Mouse (Mus musculus) CH12.LX (cell line): Measurements from ENCODE around the gene Zfp459. TPM values are rescaled to one million over a fixed set of nuclear protein-coding genes. Genes with fewer than 3 reads are reported as not detected.

Experiments used
- DNase-seq: peaks from one replicate; pipeline ENCODE4 v3.0.0-alpha.2; 2013; ENCODE audit errors: extremely low read depth
- H3K27ac ChIP-seq: 2 replicates; pipeline ENCODE4 v1.5.1; 2012; ENCODE audit warnings: low read depth, mild to moderate bottlenecking, control low read depth, moderate library complexity; ENCODE audit not compliant: insufficient read depth
- H3K27me3 ChIP-seq: replicated peaks from 2 replicates; pipeline ENCODE3; 2012; ENCODE audit warnings: inconsistent platforms
- H3K36me3 ChIP-seq, 2 experiments: replicated peaks in 1 of 2; 2 replicates each; pipeline versions ENCODE3 to v1.6.1; 2012; ENCODE audit warnings: inconsistent platforms in 1 of 2, low read length in 1 of 2, mild to moderate bottlenecking in 1 of 2, mixed read lengths in 1 of 2, moderate library complexity in 1 of 2; ENCODE audit not compliant: control insufficient read depth in 1 of 2, insufficient read depth in 1 of 2
- H3K4me1 ChIP-seq, 2 experiments: 2 replicates each; pipeline ENCODE4 v1.6.1; 2012; ENCODE audit warnings: inconsistent platforms in 1 of 2, moderate library complexity in 1 of 2; ENCODE audit not compliant: insufficient read depth in 2 of 2, control insufficient read depth in 1 of 2
- H3K4me2 ChIP-seq: 2 replicates; pipeline ENCODE4 v1.6.1; 2012; ENCODE audit warnings: low read depth, mild to moderate bottlenecking, control low read depth; ENCODE audit not compliant: poor library complexity, insufficient read depth, severe bottlenecking
- H3K4me3 ChIP-seq, 3 experiments: fragments of 150-350 bp in 1 of 3; sonication (generic) in 1 of 3; replicated peaks in 1 of 3; 2 replicates each; pipeline versions ENCODE3 to v1.5.1; 2011 to 2012; ENCODE audit warnings: low read depth in 2 of 3, low read length in 2 of 3, mild to moderate bottlenecking in 2 of 3, moderate library complexity in 2 of 3, control low read depth in 1 of 3, improper control_type of control experiment in 1 of 3, inconsistent platforms in 1 of 3, mixed read lengths in 1 of 3; ENCODE audit not compliant: poor library complexity in 1 of 3
- H3K79me2 ChIP-seq: replicated peaks from 2 replicates; pipeline ENCODE4 v1.6.1; 2012; ENCODE audit warnings: mild to moderate bottlenecking, moderate library complexity; ENCODE audit not compliant: control insufficient read depth, poor library complexity, insufficient read depth, severe bottlenecking; ENCODE audit errors: extremely low read depth
- H3K9ac ChIP-seq: 2 replicates; pipeline ENCODE4 v1.6.1; 2012; ENCODE audit warnings: low read depth, mild to moderate bottlenecking, control low read depth, moderate library complexity; ENCODE audit not compliant: insufficient read depth
- H3K9me3 ChIP-seq: replicated peaks from 2 replicates; pipeline ENCODE3; 2012; ENCODE audit warnings: low read length, inconsistent platforms, mixed read lengths
- BHLHE40 ChIP-seq: IDR thresholded peaks from 2 replicates; pipeline ENCODE4 v1.6.1; 2011; ENCODE audit warnings: mild to moderate bottlenecking, low read depth, low read length, improper control_type of control experiment
- CHD1 ChIP-seq: IDR thresholded peaks from 2 replicates; pipeline ENCODE4 v1.6.1; 2012; ENCODE audit warnings: low read depth, low read length, improper control_type of control experiment, inconsistent platforms
- CHD2 ChIP-seq: IDR thresholded peaks from 2 replicates; pipeline ENCODE4 v1.6.1; 2011; ENCODE audit warnings: low read length, improper control_type of control experiment
- CTCF ChIP-seq, 2 experiments: IDR thresholded peaks in 1 of 2; conservative IDR thresholded peaks in 1 of 2; 2 replicates each; pipeline ENCODE4 v1.5.1; 2011 to 2012; ENCODE audit warnings: low read depth in 2 of 2, low read length in 2 of 2, improper control_type of control experiment in 1 of 2, inconsistent platforms in 1 of 2, mild to moderate bottlenecking in 1 of 2, moderate library complexity in 1 of 2
- ELF1 ChIP-seq: IDR thresholded peaks from 2 replicates; pipeline ENCODE4 v1.6.1; 2014; ENCODE audit warnings: low read depth, mild to moderate bottlenecking, inconsistent platforms, low read length, improper control_type of control experiment
- ETS1 ChIP-seq: conservative IDR thresholded peaks from 2 replicates; pipeline ENCODE4 v1.6.1; 2012; ENCODE audit warnings: low read depth, mild to moderate bottlenecking, inconsistent platforms, low read length, improper control_type of control experiment, moderate library complexity
- GABPA ChIP-seq: IDR thresholded peaks from 2 replicates; pipeline ENCODE4 v1.6.1; 2012; ENCODE audit warnings: low read depth, low read length, improper control_type of control experiment, inconsistent platforms; ENCODE audit not compliant: insufficient replicate concordance
- HCFC1 ChIP-seq: IDR thresholded peaks from 2 replicates; pipeline ENCODE4 v1.6.1; 2012; ENCODE audit warnings: low read depth, mild to moderate bottlenecking, inconsistent platforms, low read length, improper control_type of control experiment
- IRF4 ChIP-seq: IDR thresholded peaks from 2 replicates; pipeline ENCODE4 v1.6.1; 2014; ENCODE audit warnings: low read depth, mild to moderate bottlenecking, inconsistent platforms, low read length, improper control_type of control experiment
- JUN ChIP-seq: IDR thresholded peaks from 2 replicates; pipeline ENCODE4 v1.6.1; 2011; ENCODE audit warnings: low read depth, mild to moderate bottlenecking, low read length, improper control_type of control experiment, moderate library complexity; ENCODE audit not compliant: insufficient read depth
- JUND ChIP-seq: conservative IDR thresholded peaks from 2 replicates; pipeline ENCODE4 v1.6.1; 2011; ENCODE audit warnings: low read depth, low read length, improper control_type of control experiment
- KAT2A ChIP-seq: IDR thresholded peaks from 2 replicates; pipeline ENCODE4 v1.6.1; 2012; ENCODE audit warnings: low read length, improper control_type of control experiment, inconsistent platforms; ENCODE audit not compliant: insufficient replicate concordance
- MAFK ChIP-seq: IDR thresholded peaks from 2 replicates; pipeline ENCODE4 v1.6.1; 2011; ENCODE audit warnings: low read length, improper control_type of control experiment; ENCODE audit not compliant: insufficient replicate concordance
- MAX ChIP-seq: IDR thresholded peaks from 2 replicates; pipeline ENCODE4 v1.6.1; 2011; ENCODE audit warnings: low read length, improper control_type of control experiment
- MAZ ChIP-seq: IDR thresholded peaks from 2 replicates; pipeline ENCODE4 v1.6.1; 2012; ENCODE audit warnings: low read depth, mild to moderate bottlenecking, inconsistent platforms, low read length, improper control_type of control experiment, moderate library complexity
- MEF2A ChIP-seq: IDR thresholded peaks from 2 replicates; pipeline ENCODE4 v1.6.1; 2014; ENCODE audit warnings: low read depth, mild to moderate bottlenecking, inconsistent platforms, low read length, improper control_type of control experiment, borderline replicate concordance
- MXI1 ChIP-seq: IDR thresholded peaks from 2 replicates; pipeline ENCODE4 v1.6.1; 2011; ENCODE audit warnings: mild to moderate bottlenecking, low read depth, low read length, improper control_type of control experiment
- MYC ChIP-seq: IDR thresholded peaks from 2 replicates; pipeline ENCODE4 v1.6.1; 2011; ENCODE audit warnings: low read depth, mild to moderate bottlenecking, improper control_type of control experiment, low read length
- NELFE ChIP-seq: IDR thresholded peaks from 2 replicates; pipeline ENCODE4 v1.6.1; 2011; ENCODE audit warnings: low read depth, low read length, improper control_type of control experiment
- NRF1 ChIP-seq: IDR thresholded peaks from 2 replicates; pipeline ENCODE4 v1.6.1; 2014; ENCODE audit warnings: low read depth, mild to moderate bottlenecking, inconsistent platforms, low read length, improper control_type of control experiment, moderate library complexity
- PAX5 ChIP-seq: IDR thresholded peaks from 2 replicates; pipeline ENCODE4 v1.6.1; 2012; ENCODE audit warnings: low read length, inconsistent platforms, mixed read lengths
- POLR2A ChIP-seq: IDR thresholded peaks from 2 replicates; pipeline ENCODE4 v1.6.1; 2011; ENCODE audit warnings: low read depth, mild to moderate bottlenecking, improper control_type of control experiment, low read length
- POLR2AphosphoS2 ChIP-seq: IDR thresholded peaks from 2 replicates; pipeline ENCODE4 v1.6.1; 2011; ENCODE audit warnings: low read depth, low read length, improper control_type of control experiment
- RAD21 ChIP-seq: IDR thresholded peaks from 2 replicates; pipeline ENCODE4 v1.6.1; 2011; ENCODE audit warnings: low read depth, mild to moderate bottlenecking, low read length, improper control_type of control experiment, moderate library complexity
- RCOR1 ChIP-seq: conservative IDR thresholded peaks from 2 replicates; pipeline ENCODE4 v1.6.1; 2012; ENCODE audit warnings: low read depth, mild to moderate bottlenecking, inconsistent platforms, low read length, improper control_type of control experiment
- SIN3A ChIP-seq: IDR thresholded peaks from 2 replicates; pipeline ENCODE4 v1.6.1; 2012; ENCODE audit warnings: low read length, improper control_type of control experiment, inconsistent platforms
- SMC3 ChIP-seq: IDR thresholded peaks from 2 replicates; pipeline ENCODE4 v1.6.1; 2011; ENCODE audit warnings: low read depth, low read length, improper control_type of control experiment
- TBP ChIP-seq: conservative IDR thresholded peaks from 2 replicates; pipeline ENCODE4 v1.6.1; 2011; ENCODE audit warnings: low read depth, low read length, improper control_type of control experiment
- TCF12 ChIP-seq: IDR thresholded peaks from 2 replicates; pipeline ENCODE4 v1.6.1; 2014; ENCODE audit warnings: low read depth, mild to moderate bottlenecking, inconsistent platforms, low read length, improper control_type of control experiment
- UBTF ChIP-seq: IDR thresholded peaks from 2 replicates; pipeline ENCODE4 v1.6.1; 2012; ENCODE audit warnings: low read depth, mild to moderate bottlenecking, inconsistent platforms, low read length, improper control_type of control experiment, moderate library complexity
- USF1 ChIP-seq: IDR thresholded peaks from 2 replicates; pipeline ENCODE4 v1.6.1; 2014; ENCODE audit warnings: low read depth, mild to moderate bottlenecking, inconsistent platforms, low read length, improper control_type of control experiment
- ZKSCAN1 ChIP-seq: IDR thresholded peaks from 2 replicates; pipeline ENCODE4 v1.6.1; 2012; ENCODE audit warnings: low read depth, inconsistent platforms, low read length, improper control_type of control experiment, borderline replicate concordance
- ZMIZ1 ChIP-seq: IDR thresholded peaks from 2 replicates; pipeline ENCODE4 v1.6.1; 2012; ENCODE audit warnings: low read depth, mild to moderate bottlenecking, inconsistent platforms, low read length, improper control_type of control experiment
- ZNF384 ChIP-seq: IDR thresholded peaks from 2 replicates; pipeline ENCODE4 v1.6.1; 2012; ENCODE audit warnings: low read depth, low read length, improper control_type of control experiment, inconsistent platforms
- dilution Hi-C: fragments of 300-500 bp; cut with MboI; formaldehyde crosslinking; loops from 2 replicates; pipeline ENCODE4 v1.14.3; 2020; ENCODE audit warnings: low sequenced_read_pairs; ENCODE audit not compliant: extremely low pct_unique_long_range_greater_than_20kb, extremely low pct_ligation_motif_present
- in situ Hi-C: fragments of 300-500 bp; cut with MboI; formaldehyde crosslinking; loops from 3 replicates; pipeline ENCODE4 v1.14.3; 2019; ENCODE audit warnings: low sequenced_read_pairs, low pct_ligation_motif_present, low pct_unique_long_range_greater_than_20kb, mixed read lengths
- polyA plus RNA-seq: library from polyadenylated mRNA; unstranded; fragments of >175 nt; gene quantifications from 2 replicates; pipeline ENCODE4 v1.2.1, GENCODE M21; 2012; ENCODE audit warnings: low read depth; ENCODE audit not compliant: insufficient read length
- total RNA-seq, 2 experiments: library from RNA; depleted of rRNA; stranded (reverse); fragments of 300-350 nt in 1 of 2; fragments of >200 nt in 1 of 2; gene quantifications; 2 replicates each; pipeline ENCODE4 v1.2.3; 2012 to 2014

Zfp459 gene
- total and polyA plus RNA-seq, 3 experiments: 0.12 to 0.47 TPM; not detected in 1

GRCm38 (mm10) chr13:67360131-67360744 lies 61.0 kb downstream of the Zfp459 start, which contains the start of the genes Gm28044 and Zfp953:
TSS of gene Gm28044 (minus strand) at chr13:67360536.
TSS of gene Zfp953 (minus strand) at chr13:67360605.
- in situ Hi-C loops: no loop called here
- DNase-seq: peak; percentile 87

More at GRCm38 (mm10) chr13:67360131-67360744, 61.0 kb downstream of the Zfp459 start, which contains the start of the genes Gm28044 and Zfp953:
- H3K4me2 ChIP-seq: peak within 1 kb of the TSS; percentile 53
- H3K9ac ChIP-seq: peak within 1 kb of the TSS; percentile 74
- H3K36me3 ChIP-seq: peaks cover 0 to 15% of the 10 kb centered on the region in 2 experiments
- peak within 1 kb of the TSS; percentile 78 to 94 (median 79) for H3K4me3 ChIP-seq
- H3K27me3 ChIP-seq: no peaks in the 10 kb centered on the region
- dilution Hi-C loops: no loop called here
- H3K79me2 ChIP-seq: peaks cover 6% of the 10 kb centered on the region
- peak; percentile 37; the same call in 1 of the 2 replicates for TF ChIP-seq CHD2
- TF ChIP-seq PAX5: no peak
- peak; percentile 91 for TF ChIP-seq MXI1
- TF ChIP-seq GABPA: peak; percentile 35; the same call in 1 of the 2 replicates
- peak; percentile 98 for TF ChIP-seq ELF1
- peak; percentile 97 for TF ChIP-seq HCFC1
- peak; percentile 84 for TF ChIP-seq POLR2AphosphoS2
- TF ChIP-seq RAD21: peak; percentile 26
- peak; percentile 73 for TF ChIP-seq TBP
- TF ChIP-seq CTCF (conservative IDR thresholded peaks at IDR 0.05 in 1 of 2, IDR thresholded peaks at IDR 0.05 in 1 of 2; ENCODE audit: low read depth in 2 of 2, low read length in 2 of 2): peak in 1 of 2 experiments; percentile 51; a peak in 2 of 4 replicates
- TF ChIP-seq JUN: peak; percentile 54; the same call in 1 of the 2 replicates
- no peak for TF ChIP-seq ZMIZ1
- no peak for TF ChIP-seq ZKSCAN1
- TF ChIP-seq USF1: no peak
- peak; percentile 66 for TF ChIP-seq POLR2A
- peak; percentile 45; the same call in 1 of the 2 replicates for TF ChIP-seq IRF4
- no peak for TF ChIP-seq UBTF
- no peak; the same call in 1 of the 2 replicates for TF ChIP-seq MAFK
- TF ChIP-seq MAZ: no peak
- peak; percentile 97 for TF ChIP-seq SIN3A
- peak; percentile 67 for TF ChIP-seq NELFE
- peak; percentile 89 for TF ChIP-seq MAX
- TF ChIP-seq JUND: peak; percentile 67
- TF ChIP-seq NRF1: no peak
- TF ChIP-seq ETS1: no peak
- no peak for TF ChIP-seq RCOR1
- TF ChIP-seq KAT2A: peak; percentile 86; the same call in 1 of the 2 replicates
- no peak for TF ChIP-seq MEF2A
- TF ChIP-seq BHLHE40: peak; percentile 72
- TF ChIP-seq TCF12: peak; percentile 54
- TF ChIP-seq CHD1: no peak
- peak; percentile 86 for TF ChIP-seq MYC
- no peak for TF ChIP-seq ZNF384
- no peak; the same call in 1 of the 2 replicates for TF ChIP-seq SMC3
- TF ChIP-seq, all 38 proteins: peak for 20
- H3K9me3 ChIP-seq: no peaks in the 10 kb centered on the region
- 0 out of 2 replicates have a peak within 1 kb of the TSS, but pooled peaks have one; percentile 5 for H3K27ac ChIP-seq
- peaks cover 0 to 19% of the 10 kb centered on the region in 2 experiments; a peak in 2 of 4 replicates for H3K4me1 ChIP-seq
